Mouse (Mus musculus): Measurements from ENCODE around the gene Arfip1. TPM values are rescaled to one million over a fixed set of nuclear protein-coding genes. Genes with fewer than 3 reads are reported as not detected.

Arfip1 gene
- polyA plus RNA-seq, 1 experiment from 2014 or later, result 27.3 TPM

GRCm38 (mm10) chr3:84492657-84493056 is 89.8 kb downstream of the Arfip1 start:
- H3K9me3 ChIP-seq (ENCODE audit: control insufficient read depth, low read length), result no peaks in the 10 kb centered on the region
- no peaks in the 10 kb centered on the region for H3K27me3 ChIP-seq (ENCODE audit: control insufficient read depth, insufficient read depth, low read length)
- ATAC-seq (ENCODE audit: low FRiP score, low TSS enrichment), result no peak
- H3K36me3 ChIP-seq (ENCODE audit: control insufficient read depth, insufficient read depth, low read length), result no peaks in the 10 kb centered on the region
- no peak overlapping the region for H3K4me2 ChIP-seq (ENCODE audit: low read length)
- WGBS, result 94% methylated on average over 8 of the region's 8 CpGs
- no peak for DNase-seq
- H3K4me3 ChIP-seq (replicated peaks; ENCODE audit: low read depth, low read length), result no peak overlapping the region
- no peaks in the 10 kb centered on the region for H3K4me1 ChIP-seq (ENCODE audit: control insufficient read depth, insufficient read depth, low read length)
- no peak overlapping the region for H3K27ac ChIP-seq (replicated peaks; ENCODE audit: low read depth, low read length)
- no peak overlapping the region for H3K9ac ChIP-seq (replicated peaks; ENCODE audit: low read length)

GRCm38 (mm10) chr3:84492148-84492547 is 90.3 kb downstream of the Arfip1 start:
- no peak for DNase-seq
- ATAC-seq (ENCODE audit: low FRiP score, low TSS enrichment), result no peak
- H3K4me2 ChIP-seq (ENCODE audit: low read length), result no peak overlapping the region
- WGBS, result 91% methylated on average over 4 of the region's 4 CpGs
- no peak overlapping the region for H3K27ac ChIP-seq (replicated peaks; ENCODE audit: low read depth, low read length)
- no peaks in the 10 kb centered on the region for H3K36me3 ChIP-seq (ENCODE audit: control insufficient read depth, insufficient read depth, low read length)
- H3K4me1 ChIP-seq (ENCODE audit: control insufficient read depth, insufficient read depth, low read length), result no peaks in the 10 kb centered on the region
- no peaks in the 10 kb centered on the region for H3K27me3 ChIP-seq (ENCODE audit: control insufficient read depth, insufficient read depth, low read length)
- no peak overlapping the region for H3K9ac ChIP-seq (replicated peaks; ENCODE audit: low read length)
- no peak overlapping the region for H3K4me3 ChIP-seq (replicated peaks; ENCODE audit: low read depth, low read length)
- no peaks in the 10 kb centered on the region for H3K9me3 ChIP-seq (ENCODE audit: control insufficient read depth, low read length)

GRCm38 (mm10) chr3:84488716-84489115 is 93.7 kb downstream of the Arfip1 start:
- WGBS, result 52% methylated on average over 6 of the region's 6 CpGs
- Histone ChIP-seq H3K9me3 (ENCODE audit: control insufficient read depth, low read length) (no peaks in the 10 kb centered on the region), H3K4me2 (ENCODE audit: low read length) (no peak overlapping the region), H3K27me3 (ENCODE audit: control insufficient read depth, insufficient read depth, low read length) (no peaks in the 10 kb centered on the region), H3K4me1 (ENCODE audit: control insufficient read depth, insufficient read depth, low read length) (no peaks in the 10 kb centered on the region), H3K9ac (replicated peaks; ENCODE audit: low read length) (no peak overlapping the region), H3K4me3 (replicated peaks; ENCODE audit: low read depth, low read length) (no peak overlapping the region), H3K36me3 (ENCODE audit: control insufficient read depth, insufficient read depth, low read length) (no peaks in the 10 kb centered on the region), H3K27ac (replicated peaks; ENCODE audit: low read depth, low read length) (no peak overlapping the region)
- ATAC-seq (ENCODE audit: low FRiP score, low TSS enrichment), result no peak
- no peak for DNase-seq

- WGBS, result 87% methylated on average over 3 of the region's 3 CpGs
- no peak for DNase-seq
Observed at GRCm38 (mm10) chr3:84484891-84485290, 97.5 kb downstream of the Arfip1 start.

GRCm38 (mm10) chr3:84484333-84484732 is 98.1 kb downstream of the Arfip1 start:
- WGBS, result 74% methylated on average over 4 of the region's 4 CpGs
- Histone ChIP-seq H3K4me2 (ENCODE audit: low read length) (no peak overlapping the region), H3K9ac (replicated peaks; ENCODE audit: low read length) (no peak overlapping the region), H3K27ac (replicated peaks; ENCODE audit: low read depth, low read length) (no peak overlapping the region), H3K9me3 (ENCODE audit: control insufficient read depth, low read length) (no peaks in the 10 kb centered on the region), H3K36me3 (ENCODE audit: control insufficient read depth, insufficient read depth, low read length) (no peaks in the 10 kb centered on the region), H3K4me1 (ENCODE audit: control insufficient read depth, insufficient read depth, low read length) (no peaks in the 10 kb centered on the region), H3K4me3 (replicated peaks; ENCODE audit: low read depth, low read length) (no peak overlapping the region), H3K27me3 (ENCODE audit: control insufficient read depth, insufficient read depth, low read length) (0 out of 2 replicates have a peak, but pooled peaks cover 11% of the 10 kb centered on the region)
- ATAC-seq (ENCODE audit: low FRiP score, low TSS enrichment), result no peak
- no peak for DNase-seq

More at GRCm38 (mm10) chr3:84484891-84485290, 97.5 kb downstream of the Arfip1 start:
- Histone ChIP-seq H3K27me3 (ENCODE audit: control insufficient read depth, insufficient read depth, low read length) (0 out of 2 replicates have a peak, but pooled peaks cover 8% of the 10 kb centered on the region), H3K4me3 (replicated peaks; ENCODE audit: low read depth, low read length) (no peak overlapping the region), H3K36me3 (ENCODE audit: control insufficient read depth, insufficient read depth, low read length) (no peaks in the 10 kb centered on the region), H3K4me1 (ENCODE audit: control insufficient read depth, insufficient read depth, low read length) (no peaks in the 10 kb centered on the region), H3K9ac (replicated peaks; ENCODE audit: low read length) (no peak overlapping the region), H3K4me2 (ENCODE audit: low read length) (no peak overlapping the region), H3K27ac (replicated peaks; ENCODE audit: low read depth, low read length) (no peak overlapping the region), H3K9me3 (ENCODE audit: control insufficient read depth, low read length) (no peaks in the 10 kb centered on the region)
- ATAC-seq (ENCODE audit: low FRiP score, low TSS enrichment), result no peak

- Histone ChIP-seq H3K9me3 (ENCODE audit: control insufficient read depth, low read length) (no peaks in the 10 kb centered on the region), H3K27ac (replicated peaks; ENCODE audit: low read depth, low read length) (no peak overlapping the region), H3K27me3 (ENCODE audit: control insufficient read depth, insufficient read depth, low read length) (peaks cover 30% of the 10 kb centered on the region), H3K4me1 (ENCODE audit: control insufficient read depth, insufficient read depth, low read length) (peaks cover 8% of the 10 kb centered on the region; the same call in 1 of the 2 replicates), H3K9ac (replicated peaks; ENCODE audit: low read length) (no peak overlapping the region), H3K36me3 (ENCODE audit: control insufficient read depth, insufficient read depth, low read length) (no peaks in the 10 kb centered on the region), H3K4me3 (replicated peaks; ENCODE audit: low read depth, low read length) (no peak overlapping the region), H3K4me2 (ENCODE audit: low read length) (no peak overlapping the region)
- DNase-seq (no peak), ATAC-seq (ENCODE audit: low FRiP score, low TSS enrichment) (no peak)
- 55% methylated on average over 6 of the region's 6 CpGs for WGBS
Observed at GRCm38 (mm10) chr3:84482121-84482520, 100.3 kb downstream of the Arfip1 start.

- DNase-seq, result peak; percentile 70
- Histone ChIP-seq H3K9me3 (ENCODE audit: control insufficient read depth, low read length) (no peaks in the 10 kb centered on the region), H3K9ac (replicated peaks; ENCODE audit: low read length) (no peak overlapping the region; the same call in 1 of the 2 replicates), H3K36me3 (ENCODE audit: control insufficient read depth, insufficient read depth, low read length) (no peaks in the 10 kb centered on the region), H3K4me1 (ENCODE audit: control insufficient read depth, insufficient read depth, low read length) (peaks cover 8% of the 10 kb centered on the region; the same call in 1 of the 2 replicates), H3K27ac (replicated peaks; ENCODE audit: low read depth, low read length) (no peak overlapping the region), H3K4me2 (ENCODE audit: low read length) (peak overlapping the region; percentile 98), H3K27me3 (ENCODE audit: control insufficient read depth, insufficient read depth, low read length) (peaks cover 34% of the 10 kb centered on the region), H3K4me3 (replicated peaks; ENCODE audit: low read depth, low read length) (peak overlapping the region; percentile 65)
- WGBS, result 3% methylated on average over 11 of the region's 11 CpGs
- no peak for ATAC-seq (ENCODE audit: low FRiP score, low TSS enrichment)
Observed at GRCm38 (mm10) chr3:84481104-84481503, 101.3 kb downstream of the Arfip1 start.

GRCm38 (mm10) chr3:84480006-84480897 is 102.2 kb downstream of the Arfip1 start, which contains the start of gene Fhdc1:
Gene Fhdc1, minus strand, starts transcription at chr3:84480429.
- under 1% methylated on average over 81 of the region's 82 CpGs for WGBS

More at GRCm38 (mm10) chr3:84480006-84480897, 102.2 kb downstream of the Arfip1 start, which contains the start of gene Fhdc1:
- H3K27ac ChIP-seq (replicated peaks; ENCODE audit: low read depth, low read length), result peak within 1 kb of the TSS; percentile 52
- peaks cover 8% of the 10 kb centered on the region; the same call in 1 of the 2 replicates for H3K4me1 ChIP-seq (ENCODE audit: control insufficient read depth, insufficient read depth, low read length)
- H3K9me3 ChIP-seq (ENCODE audit: control insufficient read depth, low read length), result no peaks in the 10 kb centered on the region
- no peaks in the 10 kb centered on the region for H3K36me3 ChIP-seq (ENCODE audit: control insufficient read depth, insufficient read depth, low read length)
- peaks cover 34% of the 10 kb centered on the region for H3K27me3 ChIP-seq (ENCODE audit: control insufficient read depth, insufficient read depth, low read length)
- peak within 1 kb of the TSS; percentile 77 for H3K9ac ChIP-seq (replicated peaks; ENCODE audit: low read length)
- ATAC-seq (ENCODE audit: low FRiP score, low TSS enrichment) (peak; percentile 74), DNase-seq (peak; percentile 76)
- peak within 1 kb of the TSS; percentile 98 for H3K4me2 ChIP-seq (ENCODE audit: low read length)
- H3K4me3 ChIP-seq (replicated peaks; ENCODE audit: low read depth, low read length), result peak within 1 kb of the TSS; percentile 65
